Mouse (Mus musculus) embryonic fibroblast, embryonic 13.5 days (primary cell): Measurements from ENCODE around the gene Gtpbp2.

Experiments used
- CTCF ChIP-seq: IDR thresholded peaks from 2 replicates; pipeline ENCODE4 v1.5.1; 2011; ENCODE audit warnings: mild to moderate bottlenecking, control low read depth, low read length, moderate library complexity, borderline replicate concordance; ENCODE audit not compliant: insufficient read depth
- POLR2A ChIP-seq: IDR thresholded peaks from 2 replicates; pipeline ENCODE4 v1.6.1; 2011; ENCODE audit warnings: low read depth, mild to moderate bottlenecking, control low read depth, low read length, moderate library complexity

- TF ChIP-seq POLR2A (no peak), CTCF (peak; percentile 13; the same call in 1 of the 2 replicates)
Observed at GRCm38 (mm10) chr17:46182273-46182672, 21.4 kb downstream of the Gtpbp2 start.
